Mouse (Mus musculus) v-Abl transformed pro-B cells (cell line): Measurements from ENCODE around the gene Gemin5.
"Not testable (repeated sequence)": the region's sequence is repeated elsewhere in the genome, so short reads cannot be mapped to it uniquely, and the experiment has no call there.

Experiments used
- in situ Hi-C, 2 experiments: fragments of 400-800 bp; cut with MboI; formaldehyde crosslinking; loops; one replicate each; pipeline ENCODE4 v1.15.1; 2025; ENCODE audit not compliant: unreplicated experiment in 2 of 2

Gemin5 gene

GRCm38 (mm10) chr11:58168167-58168915 lies at the start of gene Gemin5:
TSS of gene Gemin5 (minus strand) at chr11:58168539.
- in situ Hi-C loops = loop anchor here (5.0 to 25.0 kb wide), 3 partner anchors 66 to 356 kb away; partner anchors contain the start of genes Sap30l (in 2 of the 2) and Cnot8 (in 1 of the 2)

GRCm38 (mm10) chr11:58216823-58217222 lies 48.5 kb upstream of the Gemin5 start:
- in situ Hi-C loops = no loop called here

DNA sequence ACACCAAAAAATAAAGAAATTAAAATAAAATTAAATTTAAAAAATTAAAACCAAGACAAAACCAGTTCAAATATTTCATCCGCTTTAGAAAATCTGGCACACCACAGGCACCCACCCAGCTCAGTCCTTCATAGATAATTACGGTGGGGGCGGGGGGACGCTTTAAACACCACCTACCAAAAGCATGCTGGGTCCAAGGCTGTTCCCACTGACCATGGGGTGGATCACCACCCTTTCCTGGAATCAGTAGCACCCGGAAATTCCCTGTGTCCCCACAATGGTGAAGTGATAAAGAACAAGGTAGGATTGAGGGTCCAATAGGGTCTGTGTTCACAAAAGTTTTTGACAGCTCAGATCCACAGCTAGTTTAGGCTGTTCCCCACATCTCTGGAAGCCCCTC lies 47.5 kb upstream of the Gemin5 start:
- in situ Hi-C loops = no loop called here

DNA sequence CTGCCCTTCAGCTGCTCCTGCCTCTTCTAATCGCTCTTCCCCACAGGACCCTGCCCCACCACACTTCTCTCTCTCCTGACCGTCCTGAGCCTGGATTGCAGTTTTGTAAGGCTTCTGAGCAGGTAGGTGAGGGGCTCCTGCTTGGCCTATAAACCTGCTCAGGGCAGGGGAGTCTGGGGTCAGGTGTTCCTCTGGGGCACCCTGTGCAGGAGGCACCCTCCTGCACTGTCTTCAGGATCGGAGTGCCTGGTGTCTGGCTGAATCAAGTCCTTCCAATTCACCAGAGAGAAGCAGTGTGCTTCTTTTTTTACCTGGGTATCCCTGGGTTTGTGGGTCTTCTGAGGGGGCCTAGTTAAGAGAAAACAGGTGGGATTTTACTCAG lies 46.7 kb upstream of the Gemin5 start:
- in situ Hi-C loops = not testable (repeated sequence)

- in situ Hi-C loops = no loop called here
Observed at GRCm38 (mm10) chr11:58214391-58215048, 46.2 kb upstream of the Gemin5 start.

GRCm38 (mm10) chr11:58213673-58214342 lies 45.5 kb upstream of the Gemin5 start:
- in situ Hi-C loops = no loop called here

DNA sequence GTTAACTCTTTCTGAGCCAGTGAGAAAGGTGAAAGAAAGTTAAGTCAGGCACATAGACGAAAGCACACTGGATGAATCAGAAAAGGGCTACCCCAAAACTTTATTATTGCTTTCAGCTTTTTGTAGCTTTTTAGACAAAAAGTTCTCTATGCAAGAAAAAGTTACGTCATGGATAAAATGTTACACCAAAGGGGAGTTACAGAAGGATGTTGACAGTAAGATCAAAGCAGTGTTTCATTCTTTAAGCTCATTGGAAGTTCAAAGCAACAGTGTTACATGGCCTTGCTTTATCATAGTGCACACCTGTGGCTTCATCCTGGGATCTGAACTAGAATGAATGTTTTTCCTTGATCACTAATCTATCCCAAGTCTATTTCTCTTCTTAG lies 43.3 kb upstream of the Gemin5 start:
- in situ Hi-C loops = no loop called here

GRCm38 (mm10) chr11:58211062-58211681 lies 42.8 kb upstream of the Gemin5 start:
- in situ Hi-C loops = no loop called here

- in situ Hi-C loops = no loop called here
Observed at GRCm38 (mm10) chr11:58210321-58210886, 42.1 kb upstream of the Gemin5 start.

- in situ Hi-C loops = no loop called here
Observed at GRCm38 (mm10) chr11:58201052-58201451, 32.7 kb upstream of the Gemin5 start.

DNA sequence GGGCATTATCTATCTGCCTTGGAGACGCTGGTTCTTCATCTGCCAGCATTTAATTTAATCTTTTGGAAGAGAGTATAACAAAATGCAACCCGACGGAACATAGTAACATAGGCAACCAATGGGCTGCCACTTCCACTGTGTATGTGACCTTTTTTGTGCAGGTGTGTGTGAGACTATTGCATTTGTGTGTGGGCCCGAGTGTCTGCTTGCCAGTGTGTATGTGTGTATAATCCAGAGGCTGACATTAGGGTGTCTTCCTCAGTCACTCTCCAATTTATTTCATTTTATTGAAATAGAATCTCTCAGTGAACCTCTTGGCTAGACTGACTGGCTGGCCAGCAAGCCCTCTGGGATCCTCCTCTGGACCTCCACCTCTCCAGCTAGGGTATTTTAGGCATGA lies 31.9 kb upstream of the Gemin5 start:
- in situ Hi-C loops = no loop called here

- in situ Hi-C loops = not testable (repeated sequence)
Observed at GRCm38 (mm10) chr11:58199229-58200037, 31.1 kb upstream of the Gemin5 start, which contains the start of the genes Igtp and Irgm2. TSS of gene Igtp (plus strand) at chr11:58199556. TSS of gene Irgm2 (plus strand) at chr11:58199618.

DNA sequence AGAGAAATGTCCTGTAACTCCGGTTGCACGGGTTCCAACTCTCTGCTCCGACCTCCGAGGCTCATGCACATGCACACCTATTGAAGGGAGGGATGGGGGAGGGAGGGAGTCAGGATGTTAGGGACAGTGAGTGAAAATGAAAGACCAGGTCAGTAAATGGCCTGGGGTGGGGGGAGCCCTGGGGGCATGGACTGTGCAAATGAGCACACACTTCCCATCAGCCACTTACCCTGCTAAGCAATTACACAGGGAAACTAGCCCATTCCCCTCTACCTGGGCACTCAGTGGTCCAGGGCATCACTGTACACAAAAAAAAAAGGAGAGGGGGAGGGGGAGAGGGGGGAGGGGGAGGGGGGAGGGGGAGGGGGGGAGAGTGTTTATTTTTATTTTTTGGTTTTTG lies 30.3 kb upstream of the Gemin5 start:
- in situ Hi-C loops = no loop called here

DNA sequence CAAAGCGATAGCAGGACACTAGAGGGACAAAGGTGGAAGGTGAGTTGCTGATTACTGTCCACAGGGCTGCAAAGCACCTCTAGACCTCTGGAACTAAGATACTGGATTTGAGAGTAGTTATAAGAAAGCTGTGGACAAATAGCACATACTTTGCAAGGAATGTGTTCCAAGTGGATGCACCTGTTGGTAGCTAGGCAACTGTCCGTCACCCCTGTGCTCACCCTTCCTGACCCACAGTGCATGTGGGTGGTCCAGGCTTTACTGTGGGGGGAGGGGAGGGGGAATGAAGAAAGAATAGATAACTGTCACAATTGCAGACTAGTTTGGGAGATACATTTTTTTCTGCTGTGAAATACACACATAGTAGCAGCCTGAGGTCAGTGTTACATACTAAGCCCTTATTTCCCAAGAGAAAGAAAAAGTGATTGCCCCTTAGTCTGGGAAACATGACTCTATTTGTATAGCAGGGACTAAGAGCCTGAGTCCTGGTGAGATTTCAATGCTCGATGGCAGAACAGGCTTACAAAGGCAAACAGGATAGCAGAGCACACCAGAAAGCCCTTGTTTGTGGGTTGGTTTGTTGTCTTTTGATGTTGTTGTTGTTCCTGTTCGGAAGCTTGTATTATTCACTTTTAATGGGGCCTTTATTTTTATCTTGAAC lies 25.7 kb upstream of the Gemin5 start:
- in situ Hi-C loops = no loop called here

- in situ Hi-C loops = no loop called here
Observed at GRCm38 (mm10) chr11:58193326-58193725, 25.0 kb upstream of the Gemin5 start.

DNA sequence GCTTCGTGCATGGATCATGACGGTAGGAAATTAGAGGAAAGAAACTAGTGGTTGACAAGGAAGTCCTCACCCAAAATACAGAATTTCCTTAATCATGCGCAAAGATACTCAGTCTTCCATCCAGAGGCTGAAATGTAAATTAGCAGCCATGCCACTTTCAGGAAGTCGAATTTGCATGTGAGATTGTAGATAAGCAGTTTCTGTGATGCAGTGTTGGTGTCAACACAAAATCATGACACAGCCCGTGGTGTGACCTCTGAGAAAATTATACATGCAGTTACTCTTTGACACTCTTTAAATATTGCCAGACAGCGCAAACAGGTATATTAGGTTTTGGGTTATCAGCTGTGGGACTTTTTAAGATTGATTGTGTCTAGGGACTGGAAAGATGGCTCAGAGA lies 21.3 kb upstream of the Gemin5 start:
- in situ Hi-C loops = loop anchor here (5.0 kb wide), 2 partner anchors 33 to 113 kb away; no protein-coding TSS in a partner anchor

GRCm38 (mm10) chr11:58183579-58183978 lies 15.2 kb upstream of the Gemin5 start:
- in situ Hi-C loops = loop anchor here (5.0 kb wide), 2 partner anchors 44 to 454 kb away; no protein-coding TSS in a partner anchor

- in situ Hi-C loops = loop anchor here (5.0 kb wide), 2 partner anchors 47 to 457 kb away; no protein-coding TSS in a partner anchor
Observed at GRCm38 (mm10) chr11:58180756-58181155, 12.4 kb upstream of the Gemin5 start.

DNA sequence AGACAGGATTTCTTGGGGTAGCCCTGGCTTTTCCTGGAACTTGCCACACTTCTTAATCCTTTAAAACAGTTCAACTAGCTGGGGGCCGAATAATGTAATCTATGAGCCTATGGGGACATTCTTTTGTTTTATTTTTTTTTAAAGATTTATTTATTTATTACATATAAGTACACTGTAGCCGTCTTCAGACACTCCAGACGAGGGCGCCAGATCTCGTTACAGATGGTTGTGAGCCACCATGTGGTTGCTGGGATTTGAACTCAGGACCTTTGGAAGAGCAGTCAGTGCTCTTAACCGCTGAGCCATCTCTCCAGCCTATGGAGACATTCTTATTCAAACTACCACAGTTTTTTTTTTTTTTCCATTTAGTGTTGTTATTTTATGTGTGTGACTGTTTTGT lies 11.6 kb upstream of the Gemin5 start:
- in situ Hi-C loops = loop anchor here (5.0 to 10.0 kb wide), 3 partner anchors 47 to 457 kb away; partner anchors contain the start of gene Olfr323 (in 1 of the 2)
